Mouse (Mus musculus) heart, postnatal 0 days (tissue): Measurements from ENCODE around the gene Heg1.

Source experiments
- CTCF ChIP-seq: IDR thresholded peaks from 2 replicates; pipeline ENCODE4 v1.5.1; 2016; ENCODE audit warnings: antibody characterized with exemption, control low read depth, low read depth
- EP300 ChIP-seq: IDR thresholded peaks from 2 replicates; pipeline ENCODE4 v1.6.1; 2016; ENCODE audit warnings: antibody characterized with exemption, low read depth

DNA sequence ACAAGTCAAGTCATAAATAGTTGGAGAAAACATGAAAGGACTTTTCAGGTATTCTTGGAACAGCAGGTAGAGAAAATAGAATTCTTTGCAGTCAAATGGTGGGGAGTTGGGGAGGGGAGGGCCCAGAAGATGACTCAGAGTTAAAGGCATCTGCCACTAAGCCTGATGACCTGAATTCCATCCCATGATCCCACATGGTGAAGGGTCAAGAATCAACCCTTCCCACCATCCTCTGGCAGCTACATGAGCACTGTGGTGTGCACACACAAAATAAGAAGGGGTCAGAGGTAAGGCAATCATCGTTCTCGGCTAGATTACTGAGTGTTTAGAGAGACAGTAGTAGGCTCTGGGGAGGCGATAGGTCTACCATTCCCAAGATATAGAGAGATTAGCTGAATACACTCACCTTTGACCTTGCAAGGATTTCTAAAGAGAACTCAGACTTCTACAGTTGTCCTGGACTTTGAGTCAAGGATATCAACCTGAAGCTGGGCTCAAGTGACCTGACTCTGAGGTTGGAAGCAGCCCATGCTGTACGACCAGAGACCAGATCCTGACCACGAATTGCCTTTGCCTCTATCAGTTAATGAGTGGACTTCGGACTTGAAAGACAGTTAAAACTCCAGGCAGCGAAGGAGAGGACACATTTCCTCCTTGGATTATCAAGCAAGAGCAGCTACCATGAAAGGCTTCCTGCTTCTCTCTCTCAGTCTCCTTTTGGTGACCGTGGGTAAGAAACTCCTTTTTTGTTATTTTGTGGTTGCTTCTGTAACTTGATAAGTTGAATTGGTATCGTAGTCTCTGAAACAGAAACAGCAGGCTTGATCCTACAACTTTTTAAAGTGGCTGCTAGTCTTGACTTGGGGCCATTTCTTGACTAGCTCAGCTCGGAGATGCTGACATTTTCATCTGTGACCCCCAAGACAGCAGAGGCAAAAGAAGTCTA is 109.9 kb downstream of the Heg1 start, which contains the start of gene Muc13:
- TF ChIP-seq EP300 (no peak), CTCF (no peak)
